Mouse (Mus musculus): Measurements from ENCODE around the gene Hmg20b. TPM values are rescaled to one million over a fixed set of nuclear protein-coding genes. Genes with fewer than 3 reads are reported as not detected.

The Hmg20b gene
- polyA plus RNA-seq, 1 experiment from 2014 or later, result 118 TPM

GRCm38 (mm10) chr10:81299585-81300351 is 50.5 kb downstream of the Hmg20b start:
- no peak for TF ChIP-seq CTCF (IDR thresholded peaks at IDR 0.05)
- ChIA-PET CTCF (interaction anchor here (0.7 to 3.1 kb wide), 3 partner anchors 7 to 42 kb away, joined by 3 to 15 read pairs (median 3); partner anchors contain the start of gene Pip5k1c), POLR2A (no interaction called here)
- DNase-seq (ENCODE audit: low read depth, low spot score) (no peak), ATAC-seq (no peak)
- no peaks in the 10 kb centered on the region for H3K27me3 ChIP-seq
- in situ Hi-C loops (cut with MboI; ENCODE audit: low pct_unique_long_range_greater_than_20kb), result no loop called here

- ChIA-PET POLR2A (interaction anchor here (0.6 kb wide), 1 partner anchor 11 kb away, joined by 3 read pairs; no protein-coding TSS in a partner anchor), CTCF (interaction anchor here (0.7 to 1.7 kb wide), 3 partner anchors 10 to 43 kb away, joined by 3 to 7 read pairs (median 3); no protein-coding TSS in a partner anchor)
- no peak for ATAC-seq
- H3K27me3 ChIP-seq, result no peaks in the 10 kb centered on the region
- DNase-seq (ENCODE audit: low read depth, low spot score), result no peak
- in situ Hi-C loops (cut with MboI; ENCODE audit: low pct_unique_long_range_greater_than_20kb), result no loop called here
- TF ChIP-seq CTCF (IDR thresholded peaks at IDR 0.05), result no peak
Measured at GRCm38 (mm10) chr10:81298369-81299100, 51.7 kb downstream of the Hmg20b start.

GRCm38 (mm10) chr10:81297845-81298244 is 52.4 kb downstream of the Hmg20b start:
- CTCF ChIA-PET, result interaction anchor here (1.7 kb wide), 1 partner anchor 9 kb away, joined by 7 read pairs; no protein-coding TSS in a partner anchor
- POLR2A ChIA-PET, result interaction anchor here (0.6 kb wide), 2 partner anchors 11 to 1612 kb away, joined by 3 to 4 read pairs; no protein-coding TSS in a partner anchor
- DNase-seq (ENCODE audit: low read depth, low spot score) (no peak), ATAC-seq (no peak)
- H3K27me3 ChIP-seq, result no peaks in the 10 kb centered on the region
- in situ Hi-C loops (cut with MboI; ENCODE audit: low pct_unique_long_range_greater_than_20kb), result no loop called here
- no peak for TF ChIP-seq CTCF (IDR thresholded peaks at IDR 0.05)

GRCm38 (mm10) chr10:81297246-81297645 is 53.0 kb downstream of the Hmg20b start:
- POLR2A ChIA-PET, result interaction anchor here (0.6 to 1.1 kb wide), 3 partner anchors 8 to 1613 kb away, joined by 3 to 4 read pairs (median 3); partner anchors contain the start of gene Hmg20b
- in situ Hi-C loops (cut with MboI; ENCODE audit: low pct_unique_long_range_greater_than_20kb), result no loop called here

More at GRCm38 (mm10) chr10:81297246-81297645, 53.0 kb downstream of the Hmg20b start:
- no peak for TF ChIP-seq CTCF (IDR thresholded peaks at IDR 0.05)
- CTCF ChIA-PET, result interaction anchor here (1.7 to 2.5 kb wide), 2 partner anchors 8 kb away, joined by 7 to 15 read pairs; no protein-coding TSS in a partner anchor
- DNase-seq (ENCODE audit: low read depth, low spot score) (no peak), ATAC-seq (no peak)
- no peaks in the 10 kb centered on the region for H3K27me3 ChIP-seq

Other genes starting within 250 kb of the Hmg20b start
- 150 TPM for gene Map2k2, start 244.6 kb downstream of the Hmg20b start, polyA plus RNA-seq (2021)
- 40.6 TPM for gene Zbtb7a, start 215.3 kb downstream of the Hmg20b start, polyA plus RNA-seq (2021)
- gene Pias4, start 182.6 kb downstream of the Hmg20b start, polyA plus RNA-seq (2021), result 33.9 TPM
- gene Eef2, start 173.8 kb downstream of the Hmg20b start, polyA plus RNA-seq (2021), result 1,798 TPM
- gene Dapk3, start 167.5 kb downstream of the Hmg20b start, polyA plus RNA-seq (2021), result 82.0 TPM
- 0.50 TPM for gene 4930442H23Rik, start 166.6 kb downstream of the Hmg20b start, polyA plus RNA-seq (2021)
- gene Nmrk2, start 148.4 kb downstream of the Hmg20b start, polyA plus RNA-seq (2021), result 0.14 TPM
- 0.04 TPM for gene Atcay, start 119.6 kb downstream of the Hmg20b start, polyA plus RNA-seq (2021)
- gene Zfr2, start 117.3 kb downstream of the Hmg20b start, polyA plus RNA-seq (2021), result 11.7 TPM
- gene Matk, start 97.5 kb downstream of the Hmg20b start, polyA plus RNA-seq (2021), result 1.5 TPM
- 98.3 TPM for gene Mrpl54, start 83.5 kb downstream of the Hmg20b start, polyA plus RNA-seq (2021)
- 71.4 TPM for gene Apba3, start 83.5 kb downstream of the Hmg20b start, polyA plus RNA-seq (2021)
- 6.5 TPM for gene Tjp3, start 58.9 kb downstream of the Hmg20b start, polyA plus RNA-seq (2021)
- 51.5 TPM for gene Pip5k1c, start 57.5 kb downstream of the Hmg20b start, polyA plus RNA-seq (2021)
- gene Cactin, start 29.4 kb downstream of the Hmg20b start, polyA plus RNA-seq (2021), result 34.5 TPM
- not detected for gene Tbxa2r, start 21.7 kb downstream of the Hmg20b start, polyA plus RNA-seq (2021)
- 0.46 TPM for gene Gipc3, start 7.2 kb downstream of the Hmg20b start, polyA plus RNA-seq (2021)
- 23.9 TPM for gene Mfsd12, start 7.0 kb upstream of the Hmg20b start, polyA plus RNA-seq (2021)
- 2.7 TPM for gene 4930404N11Rik, start 15.3 kb upstream of the Hmg20b start, polyA plus RNA-seq (2021)
- 62.1 TPM for gene Fzr1, start 28.0 kb upstream of the Hmg20b start, polyA plus RNA-seq (2021)
- gene Dohh, start 33.9 kb upstream of the Hmg20b start, polyA plus RNA-seq (2021), result 83.4 TPM
- gene Gm48551, start 34.0 kb upstream of the Hmg20b start, polyA plus RNA-seq (2021), result 2.4 TPM
- 0.76 TPM for gene Gm48552, start 38.5 kb upstream of the Hmg20b start, polyA plus RNA-seq (2021)
- gene Smim24, start 42.6 kb upstream of the Hmg20b start, polyA plus RNA-seq (2021), result 0.18 TPM
- 41.8 TPM for gene Nfic, start 105.2 kb upstream of the Hmg20b start, polyA plus RNA-seq (2021)
- gene Celf5, start 132.2 kb upstream of the Hmg20b start, polyA plus RNA-seq (2021), result 0.99 TPM
- gene Ncln, start 145.9 kb upstream of the Hmg20b start, polyA plus RNA-seq (2021), result 104 TPM
- gene S1pr4, start 149.7 kb upstream of the Hmg20b start, polyA plus RNA-seq (2021), result 0.03 TPM
- not detected for gene Gna15, start 173.7 kb upstream of the Hmg20b start, polyA plus RNA-seq (2021)
- 76.2 TPM for gene Gna11, start 194.7 kb upstream of the Hmg20b start, polyA plus RNA-seq (2021)
- 1,239 TPM for gene Aes, start 209.0 kb upstream of the Hmg20b start, polyA plus RNA-seq (2021)
- gene Tle2, start 224.1 kb upstream of the Hmg20b start, polyA plus RNA-seq (2021), result 46.4 TPM